Mouse (Mus musculus): ENCODE results near the gene Tnfrsf25. TPM values are rescaled to one million over a fixed set of nuclear protein-coding genes. Genes with fewer than 3 reads are reported as not detected.
A peak's percentile ranks its signal among the peaks of the same experiment; 100 is the strongest.

Tnfrsf25 gene
- polyA plus RNA-seq, 1 experiment from 2014 or later, result 0.15 TPM

DNA sequence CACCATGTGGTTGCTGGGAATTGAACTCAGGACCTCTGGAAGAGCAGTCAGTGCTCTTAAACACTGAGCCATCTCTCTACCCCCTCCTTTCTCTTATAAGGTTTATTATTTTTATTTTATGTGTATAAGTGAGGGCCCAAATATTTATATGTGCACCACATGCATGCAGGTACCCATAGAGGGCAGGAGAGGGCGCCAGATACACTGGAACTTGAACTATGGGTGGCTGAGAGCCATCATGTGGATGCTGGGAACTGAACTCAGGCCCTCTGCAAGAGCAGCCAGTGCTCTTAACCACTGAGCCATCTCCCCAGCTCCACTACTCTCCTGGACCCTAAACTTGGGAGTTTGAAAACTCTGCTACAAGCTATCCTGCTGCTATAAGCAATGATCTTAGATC is 27.9 kb downstream of the Tnfrsf25 start:
- WGBS (ENCODE audit: insufficient replicate concordance), result 27% methylated on average over 1 of the region's 1 CpGs
- TF ChIP-seq CTCF (IDR thresholded peaks at IDR 0.05; ENCODE audit: low read depth), result peak; percentile 34
- TF ChIP-seq EP300 (IDR thresholded peaks at IDR 0.05; ENCODE audit: low read depth), result no peak

DNA sequence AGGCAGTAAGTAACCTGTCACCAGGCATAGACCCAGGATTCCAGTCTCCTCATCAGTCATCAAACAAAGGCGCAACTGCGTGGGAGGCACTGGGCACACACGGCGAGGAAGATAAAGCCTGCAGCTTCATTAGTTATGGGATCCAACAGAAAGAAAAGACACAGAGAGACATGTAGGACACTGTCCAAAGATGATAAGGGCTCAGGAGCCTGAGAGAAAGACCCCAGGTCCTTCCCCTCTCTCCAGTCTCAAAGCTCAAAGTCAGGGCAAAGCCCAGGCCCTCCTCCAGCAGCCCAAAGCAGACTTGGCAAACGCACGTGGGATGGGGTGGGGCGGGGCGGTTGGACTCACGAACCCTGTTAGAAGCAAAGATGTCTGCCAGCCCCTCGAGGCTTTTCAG is 29.7 kb downstream of the Tnfrsf25 start:
- Histone ChIP-seq H3K9ac (replicated peaks) (no peak overlapping the region), H3K4me1 (ENCODE audit: insufficient read depth) (no peaks in the 10 kb centered on the region), H3K4me2 (ENCODE audit: low read depth, low read length) (no peak overlapping the region), H3K4me3 (ENCODE audit: low read depth, low read length) (no peak overlapping the region), H3K36me3 (replicated peaks; ENCODE audit: insufficient read depth, low read length) (no peaks in the 10 kb centered on the region), H3K27me3 (ENCODE audit: insufficient read depth, low read length) (0 out of 2 replicates have a peak, but pooled peaks cover 12% of the 10 kb centered on the region), H3K9me3 (ENCODE audit: low read length) (no peaks in the 10 kb centered on the region), H3K27ac (ENCODE audit: low read depth) (no peak overlapping the region)
- DNase-seq, result no peak
- 52% methylated on average over 10 of the region's 10 CpGs for WGBS (ENCODE audit: insufficient replicate concordance)
- TF ChIP-seq CTCF (IDR thresholded peaks at IDR 0.05; ENCODE audit: low read depth) (no peak), EP300 (IDR thresholded peaks at IDR 0.05; ENCODE audit: low read depth) (no peak)
- no peak for ATAC-seq

More for the DNA sequence above, 27.9 kb downstream of the Tnfrsf25 start:
- Histone ChIP-seq H3K4me3 (ENCODE audit: low read depth, low read length) (no peak overlapping the region), H3K27me3 (ENCODE audit: insufficient read depth, low read length) (0 out of 2 replicates have a peak, but pooled peaks cover 6% of the 10 kb centered on the region), H3K9me3 (ENCODE audit: low read length) (no peaks in the 10 kb centered on the region), H3K36me3 (replicated peaks; ENCODE audit: insufficient read depth, low read length) (no peaks in the 10 kb centered on the region), H3K27ac (ENCODE audit: low read depth) (no peak overlapping the region), H3K4me1 (ENCODE audit: insufficient read depth) (peaks cover 5% of the 10 kb centered on the region), H3K9ac (replicated peaks) (no peak overlapping the region), H3K4me2 (ENCODE audit: low read depth, low read length) (no peak overlapping the region)
- no peak for ATAC-seq
- DNase-seq, result no peak

DNA sequence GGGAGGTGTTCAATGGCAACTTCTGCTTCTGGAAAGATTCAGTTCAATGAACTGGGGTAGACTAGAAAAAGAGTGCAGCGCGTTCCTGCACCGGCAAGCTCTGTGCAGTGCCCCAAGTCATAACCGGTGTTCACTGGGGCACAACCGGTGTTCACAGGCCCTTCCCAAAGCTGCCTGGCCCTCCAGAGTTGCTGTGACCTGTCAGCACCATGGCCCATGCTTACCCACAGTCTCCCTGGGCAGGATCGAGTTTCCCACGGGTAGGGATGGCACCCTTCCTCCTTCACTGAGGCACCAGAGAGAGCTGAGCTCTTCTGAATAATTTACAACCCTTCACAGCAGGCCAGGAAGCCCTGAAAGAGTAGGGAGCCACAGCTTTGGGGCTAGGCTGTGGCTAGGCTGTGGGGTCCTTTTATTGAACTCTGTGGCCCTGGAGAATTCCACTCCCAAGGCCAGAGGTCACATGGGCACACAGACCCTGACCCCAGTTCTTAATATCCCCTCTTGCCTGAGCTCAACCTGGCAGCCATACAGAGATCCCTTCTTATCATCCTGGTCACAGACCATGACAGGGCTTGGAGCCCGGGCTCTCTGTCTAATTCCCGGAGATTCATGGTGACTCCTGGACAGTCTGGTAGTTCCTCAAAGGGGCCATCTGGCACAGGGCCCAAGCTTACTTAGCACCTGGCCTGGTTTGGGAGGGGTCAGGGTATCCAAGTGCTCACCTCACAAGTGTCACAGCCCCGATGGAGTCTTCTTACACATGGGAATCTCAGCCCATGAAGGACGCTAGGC is 30.5 kb downstream of the Tnfrsf25 start:
- TF ChIP-seq CTCF (IDR thresholded peaks at IDR 0.05; ENCODE audit: low read depth), result no peak
- TF ChIP-seq EP300 (IDR thresholded peaks at IDR 0.05; ENCODE audit: low read depth), result no peak
- Histone ChIP-seq H3K36me3 (replicated peaks; ENCODE audit: insufficient read depth, low read length) (no peaks in the 10 kb centered on the region), H3K4me2 (ENCODE audit: low read depth, low read length) (no peak overlapping the region), H3K4me3 (ENCODE audit: low read depth, low read length) (no peak overlapping the region), H3K9me3 (ENCODE audit: low read length) (no peaks in the 10 kb centered on the region), H3K27me3 (ENCODE audit: insufficient read depth, low read length) (peaks cover 11% of the 10 kb centered on the region; the same call in 1 of the 2 replicates), H3K9ac (replicated peaks) (no peak overlapping the region), H3K27ac (ENCODE audit: low read depth) (no peak overlapping the region), H3K4me1 (ENCODE audit: insufficient read depth) (no peaks in the 10 kb centered on the region)
- DNase-seq (no peak), ATAC-seq (no peak)
- WGBS (ENCODE audit: insufficient replicate concordance), result 63% methylated on average over 11 of the region's 11 CpGs

DNA sequence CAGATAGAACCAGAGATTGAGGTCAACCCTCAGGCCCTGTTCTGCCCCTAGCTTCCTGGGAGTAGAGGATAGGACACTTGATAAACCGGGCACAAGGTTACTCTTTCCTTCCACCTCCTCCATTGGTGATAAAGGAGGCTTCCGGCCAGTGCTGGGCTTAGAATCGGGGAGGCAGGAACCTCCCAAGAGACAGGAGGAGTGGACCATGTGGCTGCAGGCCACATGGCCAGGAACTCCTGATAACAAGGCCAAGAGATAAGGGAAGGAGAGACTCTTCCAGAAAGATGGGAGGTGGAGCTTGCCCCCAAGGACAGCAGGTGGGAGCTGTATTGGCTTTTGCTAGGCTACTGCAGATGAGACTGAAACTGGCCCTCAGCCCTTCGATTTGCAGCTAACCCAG is 34.8 kb downstream of the Tnfrsf25 start:
- Histone ChIP-seq H3K9ac (replicated peaks) (no peak overlapping the region), H3K9me3 (ENCODE audit: low read length) (no peaks in the 10 kb centered on the region), H3K27ac (ENCODE audit: low read depth) (no peak overlapping the region), H3K4me1 (ENCODE audit: insufficient read depth) (peaks cover 8% of the 10 kb centered on the region; the same call in 1 of the 2 replicates), H3K4me3 (ENCODE audit: low read depth, low read length) (no peak overlapping the region), H3K27me3 (ENCODE audit: insufficient read depth, low read length) (peaks cover 30% of the 10 kb centered on the region), H3K4me2 (ENCODE audit: low read depth, low read length) (no peak overlapping the region), H3K36me3 (replicated peaks; ENCODE audit: insufficient read depth, low read length) (no peaks in the 10 kb centered on the region)
- ATAC-seq (no peak), DNase-seq (no peak)
- 58% methylated on average over 4 of the region's 4 CpGs for WGBS (ENCODE audit: insufficient replicate concordance)
- no peak for TF ChIP-seq CTCF (IDR thresholded peaks at IDR 0.05; ENCODE audit: low read depth)
- TF ChIP-seq EP300 (IDR thresholded peaks at IDR 0.05; ENCODE audit: low read depth), result no peak

DNA sequence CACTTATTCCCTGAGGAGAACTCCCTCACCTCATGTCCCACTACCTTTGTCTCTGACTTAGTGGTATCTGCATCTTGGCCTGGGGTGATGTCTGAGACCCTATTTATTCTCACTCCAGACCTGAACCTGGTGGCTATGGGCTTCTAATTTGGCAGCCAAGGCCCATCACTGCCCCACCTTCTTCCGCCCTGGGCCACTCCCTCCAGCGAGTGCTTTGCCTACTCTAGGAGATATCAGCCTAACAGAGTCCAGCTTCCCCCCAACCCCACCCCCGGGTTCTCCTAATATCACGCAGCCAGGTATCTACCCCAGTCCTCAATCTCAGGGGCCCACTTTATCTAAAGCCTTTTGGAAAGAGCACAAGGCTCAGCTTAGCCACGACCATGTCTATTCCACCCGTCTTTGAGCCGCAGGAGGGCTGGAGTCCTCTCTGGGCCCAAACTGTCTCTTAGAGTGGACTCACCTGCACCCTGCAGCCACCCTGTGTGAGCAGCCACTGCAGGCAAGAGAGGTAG is 35.8 kb downstream of the Tnfrsf25 start:
- H3K9ac ChIP-seq (replicated peaks), result no peak overlapping the region
- H3K27me3 ChIP-seq (ENCODE audit: insufficient read depth, low read length), result peaks cover 30% of the 10 kb centered on the region
- DNase-seq, result no peak
- H3K4me1 ChIP-seq (ENCODE audit: insufficient read depth), result peaks cover 8% of the 10 kb centered on the region; the same call in 1 of the 2 replicates
- peak overlapping the region; percentile 70 for H3K4me2 ChIP-seq (ENCODE audit: low read depth, low read length)
- 22% methylated on average over 7 of the region's 7 CpGs for WGBS (ENCODE audit: insufficient replicate concordance)
- no peak overlapping the region for H3K27ac ChIP-seq (ENCODE audit: low read depth)
- H3K9me3 ChIP-seq (ENCODE audit: low read length), result no peaks in the 10 kb centered on the region
- TF ChIP-seq CTCF (IDR thresholded peaks at IDR 0.05; ENCODE audit: low read depth), result no peak
- no peak for TF ChIP-seq EP300 (IDR thresholded peaks at IDR 0.05; ENCODE audit: low read depth)
- H3K36me3 ChIP-seq (replicated peaks; ENCODE audit: insufficient read depth, low read length), result no peaks in the 10 kb centered on the region
- peak overlapping the region; percentile 37; the same call in 1 of the 2 replicates for H3K4me3 ChIP-seq (ENCODE audit: low read depth, low read length)
- no peak for ATAC-seq

DNA sequence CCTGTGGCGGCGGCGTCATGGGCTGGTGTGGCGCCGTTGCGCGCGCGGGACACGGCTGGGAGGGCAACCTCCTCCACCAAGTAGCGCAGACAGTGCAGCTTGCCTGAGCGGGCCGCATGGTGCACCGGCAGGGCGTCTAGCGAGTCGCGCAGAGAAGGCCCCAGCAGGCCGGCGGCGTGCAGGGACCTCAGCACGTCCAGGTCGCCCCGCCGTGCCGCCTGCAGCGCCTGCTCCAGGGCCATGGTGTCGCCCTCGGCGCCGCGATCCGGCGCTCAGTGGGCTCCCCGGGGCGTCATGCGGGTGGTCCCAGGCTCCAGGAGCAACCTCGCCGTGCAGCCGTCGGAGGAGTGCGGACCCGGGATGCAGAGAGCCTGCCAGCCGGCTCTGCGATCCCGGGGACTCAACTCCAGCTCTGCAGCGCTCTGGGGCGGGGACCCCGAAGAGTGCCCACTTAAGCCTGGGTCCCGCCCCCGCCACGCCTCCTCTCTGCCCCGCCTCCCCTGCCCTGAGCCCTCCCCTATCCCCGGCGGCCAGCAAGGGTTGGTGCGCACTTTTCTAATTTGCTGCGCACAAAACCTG is 36.3 kb downstream of the Tnfrsf25 start, which contains the start of gene Espn:
Espn (minus strand) TSS at position 406 of the 579 bp plus-strand sequence.
- peak; percentile 58 for ATAC-seq
- WGBS (ENCODE audit: insufficient replicate concordance), result 1% methylated on average over 48 of the region's 57 CpGs
- TF ChIP-seq EP300 (IDR thresholded peaks at IDR 0.05; ENCODE audit: low read depth), result no peak
- no peak for TF ChIP-seq CTCF (IDR thresholded peaks at IDR 0.05; ENCODE audit: low read depth)
- peaks cover 30% of the 10 kb centered on the region for H3K27me3 ChIP-seq (ENCODE audit: insufficient read depth, low read length)
- H3K9me3 ChIP-seq (ENCODE audit: low read length), result no peaks in the 10 kb centered on the region
- H3K9ac ChIP-seq (replicated peaks), result no peak within 1 kb of the TSS
- no peak within 1 kb of the TSS for H3K27ac ChIP-seq (ENCODE audit: low read depth)
- peak within 1 kb of the TSS; percentile 70 for H3K4me2 ChIP-seq (ENCODE audit: low read depth, low read length)
- no peaks in the 10 kb centered on the region for H3K36me3 ChIP-seq (replicated peaks; ENCODE audit: insufficient read depth, low read length)
- H3K4me3 ChIP-seq (ENCODE audit: low read depth, low read length), result peak within 1 kb of the TSS; percentile 37
- peak; percentile 65 for DNase-seq
- H3K4me1 ChIP-seq (ENCODE audit: insufficient read depth), result peaks cover 8% of the 10 kb centered on the region; the same call in 1 of the 2 replicates
